Mouse (Mus musculus) hindbrain, embryonic 10.5 days (tissue): ENCODE measurements around the gene Ldah. TPM values are rescaled to one million over a fixed set of nuclear protein-coding genes. Genes with fewer than 3 reads are reported as not detected.
A peak's percentile ranks its signal among the peaks of the same experiment; 100 is the strongest.
"Not testable (repeated sequence)": the region's sequence is repeated elsewhere in the genome, so short reads cannot be mapped to it uniquely, and the experiment has no call there.

ENCODE experiments used
- DNase-seq: peaks from one replicate; pipeline ENCODE4 v3.0.0-alpha.2; 2017; ENCODE audit warnings: low spot score
- H3K27ac ChIP-seq: fragments of 300-500 bp; sonication (generic); 2 replicates; pipeline ENCODE4 v1.5.1; 2016; ENCODE audit warnings: mild to moderate bottlenecking, moderate library complexity
- H3K27me3 ChIP-seq: fragments of 300-500 bp; sonication (generic); 2 replicates; pipeline ENCODE4 v1.6.1; 2016; ENCODE audit warnings: mild to moderate bottlenecking; ENCODE audit not compliant: poor library complexity, insufficient read depth, severe bottlenecking
- H3K36me3 ChIP-seq: fragments of 300-500 bp; sonication (generic); 2 replicates; pipeline ENCODE4 v1.6.1; 2016; ENCODE audit warnings: mild to moderate bottlenecking, moderate library complexity
- H3K4me1 ChIP-seq: fragments of 300-500 bp; sonication (generic); replicated peaks from 2 replicates; pipeline ENCODE4 v1.6.1; 2016; ENCODE audit warnings: mild to moderate bottlenecking
- H3K4me3 ChIP-seq: fragments of 300-500 bp; sonication (generic); 2 replicates; pipeline ENCODE4 v1.5.1; 2016; ENCODE audit warnings: mild to moderate bottlenecking, moderate library complexity
- H3K9me3 ChIP-seq: fragments of 300-500 bp; sonication (generic); 2 replicates; pipeline ENCODE4 v1.6.1; 2016; ENCODE audit warnings: mild to moderate bottlenecking, moderate library complexity
- WGBS: fragments of 180-500 bp; shearing (Covaris S2); methylation state at CpG from one replicate; pipeline ENCODE4 v1.1.7; 2016; 5-methylcytosine and 5-hydroxymethylcytosine counted together
- polyA plus RNA-seq: library from polyadenylated mRNA; unstranded; fragments of >200 nt; fragmentation: Nextera tagmentation; extraction: Ambion mirVana; gene quantifications from 2 replicates; pipeline ENCODE4 v1.2.1, GENCODE M21; 2016

Ldah gene
- 62.1 and 66.5 TPM in 2 replicates for polyA plus RNA-seq

DNA sequence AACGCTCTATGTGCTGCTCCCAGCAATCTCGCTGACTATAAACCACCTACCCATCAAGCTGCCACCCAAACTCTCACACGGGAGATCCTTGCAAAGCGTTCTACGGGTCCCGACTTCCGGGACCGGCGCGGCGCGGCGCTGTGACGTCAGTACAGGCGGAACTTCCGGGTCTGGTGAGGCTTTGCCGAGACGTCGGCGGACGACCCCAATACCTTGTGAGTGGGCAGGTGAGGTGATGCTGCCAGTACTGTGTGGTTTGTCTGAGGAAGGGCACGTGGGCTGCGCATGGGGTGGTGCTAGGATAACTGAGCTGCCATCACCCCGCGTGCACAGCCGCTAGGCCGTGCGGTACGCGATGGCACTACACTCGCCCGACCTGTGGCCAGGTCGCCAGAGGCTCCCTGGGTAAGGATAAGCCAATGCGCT, at the start of gene Ldah:
Ldah (plus strand) TSS at position 130 of the 426 bp plus-strand sequence.
- Histone ChIP-seq H3K27ac (peak within 1 kb of the TSS; percentile 89), H3K9me3 (no peaks in the 10 kb centered on the region; the same call in 1 of the 2 replicates), H3K36me3 (peaks cover 4% of the 10 kb centered on the region), H3K27me3 (no peaks in the 10 kb centered on the region), H3K4me3 (peak within 1 kb of the TSS; percentile 85), H3K4me1 (peaks cover 11% of the 10 kb centered on the region)
- under 1% methylated on average over 34 of the region's 34 CpGs for WGBS
- peak; percentile 90 for DNase-seq

- Histone ChIP-seq H3K9me3 (no peaks in the 10 kb centered on the region), H3K36me3 (no peaks in the 10 kb centered on the region), H3K27ac (no peak overlapping the region), H3K4me1 (no peaks in the 10 kb centered on the region), H3K4me3 (no peak overlapping the region), H3K27me3 (no peaks in the 10 kb centered on the region)
- 72% methylated on average over 2 of the region's 2 CpGs for WGBS
- DNase-seq = no peak
These were observed 40.2 kb upstream of the Ldah start for GRCm38 (mm10) chr12:8167743-8168142.

- Histone ChIP-seq H3K9me3 (no peaks in the 10 kb centered on the region), H3K27me3 (no peaks in the 10 kb centered on the region), H3K36me3 (no peaks in the 10 kb centered on the region), H3K4me3 (no peak overlapping the region), H3K4me1 (no peaks in the 10 kb centered on the region), H3K27ac (no peak overlapping the region)
- DNase-seq = no peak
- WGBS = 70% methylated on average over 6 of the region's 6 CpGs
These were observed 27.0 kb upstream of the Ldah start for GRCm38 (mm10) chr12:8180921-8181320.

DNA sequence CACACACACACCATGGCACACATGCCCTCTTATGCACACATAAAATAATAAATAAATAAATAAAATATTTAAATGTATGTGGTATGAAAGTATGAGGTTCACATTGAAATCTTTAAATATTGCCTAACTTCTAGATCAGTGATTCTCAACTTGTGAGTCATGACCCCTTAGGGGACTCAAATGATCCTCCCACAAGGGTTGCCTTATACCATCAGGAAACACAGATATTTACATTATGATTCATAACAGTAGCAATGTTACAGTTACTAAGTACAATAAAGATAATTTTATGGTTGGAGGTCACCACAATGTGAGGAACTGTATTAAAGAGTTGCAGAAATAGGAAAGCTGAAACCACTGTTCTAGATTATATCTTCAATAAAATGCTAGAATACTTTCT, 26.2 kb upstream of the Ldah start:
- Histone ChIP-seq H3K27ac (no peak overlapping the region), H3K4me3 (no peak overlapping the region), H3K4me1 (no peaks in the 10 kb centered on the region), H3K36me3 (no peaks in the 10 kb centered on the region), H3K9me3 (no peaks in the 10 kb centered on the region), H3K27me3 (no peaks in the 10 kb centered on the region)
- no peak for DNase-seq

DNA sequence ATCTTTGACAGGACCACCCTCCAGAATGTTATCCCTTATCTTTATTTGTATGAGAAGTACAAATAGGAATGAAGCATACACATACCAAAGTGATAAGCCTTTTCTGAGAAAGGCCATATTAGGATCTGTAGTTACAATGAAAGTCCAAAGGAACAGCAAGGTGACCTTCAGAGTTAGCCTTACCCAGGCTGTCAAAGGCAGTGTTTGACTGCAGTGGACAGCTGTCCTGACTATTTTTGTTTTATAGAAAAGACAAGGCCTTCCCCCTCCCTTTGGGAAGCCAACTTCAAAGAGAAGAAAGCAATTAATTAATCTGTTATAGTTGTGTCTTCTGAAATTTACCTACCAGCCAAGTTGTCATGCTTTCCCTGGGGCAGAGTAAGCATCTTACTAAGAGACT, 23.4 kb upstream of the Ldah start:
- Histone ChIP-seq H3K4me3 (no peak overlapping the region), H3K27me3 (no peaks in the 10 kb centered on the region), H3K4me1 (no peaks in the 10 kb centered on the region), H3K9me3 (no peaks in the 10 kb centered on the region), H3K36me3 (no peaks in the 10 kb centered on the region), H3K27ac (no peak overlapping the region)
- no peak for DNase-seq

GRCm38 (mm10) chr12:8188161-8188560, 19.7 kb upstream of the Ldah start:
- no peaks in the 10 kb centered on the region for H3K9me3 ChIP-seq
- DNase-seq = no peak
- no peak overlapping the region for H3K27ac ChIP-seq
- no peaks in the 10 kb centered on the region for H3K36me3 ChIP-seq
- no peaks in the 10 kb centered on the region for H3K27me3 ChIP-seq
- H3K4me3 ChIP-seq = no peak overlapping the region
- no peaks in the 10 kb centered on the region for H3K4me1 ChIP-seq

DNA sequence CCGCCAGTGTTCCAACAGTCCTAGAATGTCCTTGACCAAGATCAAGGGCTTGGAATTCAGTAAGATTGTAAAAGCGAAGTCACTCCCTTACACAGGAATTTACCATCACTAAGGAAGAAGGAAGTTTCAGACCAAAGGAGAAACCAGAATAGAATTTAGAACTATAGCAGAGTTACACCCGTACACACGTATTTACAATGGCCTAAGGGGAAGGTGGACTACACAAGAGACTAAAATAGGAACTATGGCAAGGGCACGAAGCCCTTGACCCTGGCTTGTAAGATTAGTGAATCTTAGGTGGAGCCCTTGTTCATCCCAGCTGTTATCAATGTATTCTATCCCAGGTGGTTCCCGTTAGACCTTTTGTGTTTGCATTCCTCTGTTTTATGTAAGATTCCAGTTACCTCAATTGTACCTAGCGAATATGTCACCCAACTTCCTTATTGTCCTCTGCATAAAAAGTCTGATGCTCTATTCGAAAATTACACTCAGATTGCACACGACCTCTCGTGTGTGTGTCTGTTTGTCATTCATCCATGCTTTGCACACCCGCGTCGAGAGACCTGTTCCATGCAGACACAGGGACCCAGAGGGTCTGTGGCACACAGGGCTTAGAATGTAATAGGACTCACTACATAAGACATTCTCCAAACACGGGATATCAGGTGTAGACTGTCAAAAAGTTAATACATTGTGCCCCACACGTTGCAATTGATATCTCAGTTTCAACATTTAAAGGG, 18.9 kb upstream of the Ldah start:
- not testable (repeated sequence) for H3K9me3 ChIP-seq, H3K4me1 ChIP-seq, H3K36me3 ChIP-seq, H3K27me3 ChIP-seq, DNase-seq, H3K4me3 ChIP-seq, H3K27ac ChIP-seq
- WGBS = 86% methylated on average over 15 of the region's 15 CpGs

GRCm38 (mm10) chr12:8189722-8190121, 18.2 kb upstream of the Ldah start:
- Histone ChIP-seq H3K27me3 (no peaks in the 10 kb centered on the region), H3K36me3 (no peaks in the 10 kb centered on the region), H3K4me3 (no peak overlapping the region), H3K4me1 (no peaks in the 10 kb centered on the region), H3K9me3 (no peaks in the 10 kb centered on the region), H3K27ac (no peak overlapping the region)
- WGBS = 78% methylated on average over 3 of the region's 3 CpGs
- DNase-seq = no peak

GRCm38 (mm10) chr12:8205721-8206120, 2.2 kb upstream of the Ldah start:
- Histone ChIP-seq H3K27ac (no peak overlapping the region), H3K4me1 (peaks cover 11% of the 10 kb centered on the region), H3K4me3 (no peak overlapping the region), H3K9me3 (no peaks in the 10 kb centered on the region), H3K36me3 (no peaks in the 10 kb centered on the region), H3K27me3 (no peaks in the 10 kb centered on the region)
- no peak for DNase-seq
- 86% methylated on average over 2 of the region's 2 CpGs for WGBS

DNA sequence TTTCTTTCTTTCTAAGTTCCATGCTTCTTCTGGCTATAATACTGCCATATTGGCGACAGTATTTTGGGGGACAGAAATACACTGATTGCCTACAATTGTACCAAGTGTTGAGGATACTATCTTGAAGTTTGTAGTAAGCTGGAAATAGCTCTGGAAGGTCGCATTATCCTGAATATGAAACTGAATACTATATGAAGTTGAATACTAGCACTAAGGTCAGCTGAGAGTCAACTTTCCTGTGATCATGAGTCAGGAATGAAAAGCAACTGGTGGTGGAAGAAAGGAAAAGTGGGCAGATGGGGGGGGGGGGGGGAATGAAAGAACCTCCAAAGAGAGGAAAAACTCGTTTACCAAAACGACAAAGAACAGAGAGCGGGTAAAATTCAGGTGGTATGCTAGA, 329 bp upstream of the Ldah start:
- H3K9me3 ChIP-seq = no peaks in the 10 kb centered on the region; the same call in 1 of the 2 replicates
- DNase-seq = no peak
- peaks cover under 1% of the 10 kb centered on the region; the same call in 1 of the 2 replicates for H3K36me3 ChIP-seq
- WGBS = 21% methylated on average over 5 of the region's 5 CpGs
- no peaks in the 10 kb centered on the region for H3K27me3 ChIP-seq
- peak overlapping the region; percentile 89 for H3K27ac ChIP-seq
- peaks cover 11% of the 10 kb centered on the region for H3K4me1 ChIP-seq
- peak overlapping the region; percentile 85 for H3K4me3 ChIP-seq

- DNase-seq = no peak
- H3K36me3 ChIP-seq = peaks cover 12% of the 10 kb centered on the region
- no peaks in the 10 kb centered on the region for H3K27me3 ChIP-seq
- H3K4me1 ChIP-seq = no peaks in the 10 kb centered on the region
- WGBS = 91% methylated on average over 15 of the region's 15 CpGs
- H3K4me3 ChIP-seq = no peak overlapping the region
- H3K27ac ChIP-seq = no peak overlapping the region
- H3K9me3 ChIP-seq = no peaks in the 10 kb centered on the region; the same call in 1 of the 2 replicates
These were observed 8.7 kb downstream of the Ldah start for GRCm38 (mm10) chr12:8216392-8217280.

DNA sequence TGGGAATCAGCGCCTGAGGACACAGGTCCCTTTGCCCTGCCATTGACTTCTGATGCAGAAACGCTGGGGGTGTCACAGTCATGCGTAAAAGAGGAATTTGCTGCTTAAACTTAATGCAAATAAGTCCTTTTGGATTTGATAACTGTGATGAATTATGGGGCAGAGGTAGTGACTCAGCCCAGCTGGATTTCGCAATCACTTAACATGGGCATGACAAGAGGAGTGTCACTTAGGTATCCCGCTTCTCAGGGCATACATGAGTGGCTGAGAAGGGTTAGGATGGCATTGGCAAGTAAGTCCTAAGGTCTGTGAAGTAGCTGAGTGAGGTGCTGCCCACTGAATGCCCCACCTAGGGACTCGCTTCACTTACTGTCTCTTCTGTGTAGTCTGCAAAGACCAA, 15.1 kb downstream of the Ldah start:
- no peak for DNase-seq
- H3K4me3 ChIP-seq = no peak overlapping the region
- H3K27ac ChIP-seq = no peak overlapping the region
- peaks cover 32% of the 10 kb centered on the region for H3K36me3 ChIP-seq
- 92% methylated on average over 6 of the region's 6 CpGs for WGBS
- no peaks in the 10 kb centered on the region for H3K4me1 ChIP-seq
- no peaks in the 10 kb centered on the region for H3K9me3 ChIP-seq
- no peaks in the 10 kb centered on the region for H3K27me3 ChIP-seq

- Histone ChIP-seq H3K9me3 (no peaks in the 10 kb centered on the region), H3K36me3 (peaks cover 25% of the 10 kb centered on the region), H3K4me3 (no peak overlapping the region), H3K27ac (no peak overlapping the region), H3K27me3 (no peaks in the 10 kb centered on the region), H3K4me1 (no peaks in the 10 kb centered on the region)
- DNase-seq = no peak
- 99% methylated on average over 3 of the region's 3 CpGs for WGBS
These were observed 23.2 kb downstream of the Ldah start for GRCm38 (mm10) chr12:8231101-8231500.
